Mouse (Mus musculus): Measurements from ENCODE around the gene Defa34.
"Not testable (repeated sequence)": the region's sequence is repeated elsewhere in the genome, so short reads cannot be mapped to it uniquely, and the experiment has no call there.

The Defa34 gene

DNA sequence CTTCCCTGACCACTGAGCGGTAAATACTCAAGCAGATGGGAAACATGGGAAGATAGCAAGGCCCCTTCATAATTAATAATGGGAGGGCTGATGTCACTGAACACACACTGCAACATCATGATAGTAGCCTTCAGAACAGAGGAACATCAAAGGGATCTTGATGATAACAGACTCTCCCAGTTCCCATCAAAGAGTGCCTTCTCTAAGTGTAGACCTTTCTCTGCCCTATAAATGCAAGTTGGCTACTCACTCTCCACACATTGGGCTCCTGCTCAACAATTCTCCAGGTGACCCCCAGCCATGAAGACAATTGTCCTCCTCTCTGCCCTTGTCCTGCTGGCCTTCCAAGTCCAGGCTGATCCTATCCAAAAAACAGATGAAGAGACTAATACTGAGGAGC, at the start of gene Defa34:
Gene Defa34, plus strand, starts transcription at position 301 of the 400 bp plus-strand sequence.
- not testable (repeated sequence) for DNase-seq (ENCODE audit: low read depth, low spot score)

DNA sequence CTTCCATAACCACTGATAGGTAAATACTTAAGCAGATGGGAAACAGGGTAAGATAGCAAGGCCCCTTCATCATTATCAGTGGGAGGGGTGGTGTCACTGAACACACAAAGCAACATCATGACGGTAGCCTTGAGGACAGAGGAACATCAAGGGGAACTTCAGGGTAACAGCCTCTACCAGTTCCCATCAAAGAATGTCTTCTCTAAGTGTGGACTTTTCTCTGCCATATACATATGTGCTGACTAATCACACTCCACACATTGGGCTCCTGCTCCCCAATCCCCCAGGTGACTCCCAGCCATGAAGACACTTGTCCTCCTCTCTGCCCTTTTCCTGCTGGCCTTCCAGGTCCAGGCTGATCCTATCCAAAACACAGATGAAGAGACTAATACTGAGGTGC, 47.7 kb upstream of the Defa34 start, which contains the start of gene Defa26:
Gene Defa26, plus strand, starts transcription at position 301 of the 400 bp plus-strand sequence.
- not testable (repeated sequence) for DNase-seq (ENCODE audit: low read depth, low spot score)

DNA sequence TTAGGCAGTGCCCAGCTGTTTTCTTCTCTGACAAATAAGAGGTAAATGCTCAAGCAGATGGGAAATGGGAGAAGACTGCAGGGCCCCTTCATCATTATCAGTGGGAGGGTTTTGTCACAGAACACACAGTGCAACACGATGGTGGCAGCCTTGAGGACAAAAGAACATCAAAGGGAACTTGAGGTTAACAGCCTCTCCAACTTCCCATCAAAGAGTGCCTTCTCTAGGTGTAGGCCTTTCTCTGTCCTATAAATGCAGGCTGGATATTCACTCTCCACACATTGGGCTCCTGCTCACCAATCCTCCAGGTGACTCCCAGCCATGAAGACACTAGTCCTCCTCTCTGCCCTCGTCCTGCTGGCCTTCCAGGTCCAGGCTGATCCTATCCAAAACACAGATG, 10.1 kb upstream of the Defa34 start, which contains the start of gene Defa17:
Gene Defa17, plus strand, starts transcription at position 301 of the 400 bp plus-strand sequence.
- DNase-seq (ENCODE audit: low read depth, low spot score): not testable (repeated sequence)

DNA sequence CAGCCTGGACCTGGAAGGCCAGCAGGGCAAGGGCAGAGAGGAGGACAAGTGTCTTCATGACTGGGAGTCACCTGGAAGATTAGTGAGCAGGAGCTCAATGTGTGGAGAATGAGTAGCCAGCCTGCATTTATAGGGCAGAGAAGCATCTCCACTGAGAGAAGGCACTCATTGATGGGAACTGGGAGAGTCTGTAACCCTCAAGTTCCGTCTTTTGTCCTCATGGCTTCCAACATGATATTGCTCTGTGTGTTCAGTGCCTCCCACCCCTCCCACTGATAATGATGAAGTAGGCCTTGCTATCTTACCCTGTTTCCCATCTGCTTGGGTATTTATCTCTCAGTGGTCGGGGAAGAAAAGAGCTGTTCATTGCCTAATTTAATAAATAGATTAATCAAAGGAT, 37.9 kb downstream of the Defa34 start, which contains the start of gene AY761184:
Gene AY761184, minus strand, starts transcription at position 101 of the 400 bp plus-strand sequence.
- DNase-seq (ENCODE audit: low read depth, low spot score): not testable (repeated sequence)
